Mouse (Mus musculus): ENCODE results near the gene Hyou1.

DNA sequence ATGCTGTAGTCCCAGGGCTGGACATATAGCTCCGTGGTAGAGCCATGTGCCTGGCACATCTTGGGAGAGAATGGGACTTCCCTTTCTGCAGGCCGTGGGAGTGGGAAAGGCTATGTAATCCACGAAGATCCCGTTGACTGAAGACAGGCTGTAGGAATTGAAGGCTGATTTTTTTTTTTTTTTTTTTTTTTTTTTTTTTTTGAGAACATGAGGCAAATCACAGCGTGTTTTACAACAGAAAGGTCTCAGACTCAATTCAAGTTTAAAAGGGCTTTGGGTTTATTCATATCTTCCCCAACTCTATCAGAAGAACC, 43.2 kb upstream of the Hyou1 start:
- no peak for TF ChIP-seq CHD2 (IDR thresholded peaks at IDR 0.05; ENCODE audit: low read depth, low read length)
- no peak for TF ChIP-seq ZC3H11A (IDR thresholded peaks at IDR 0.05; ENCODE audit: borderline replicate concordance, low read depth, low read length)
- TF ChIP-seq HCFC1 (IDR thresholded peaks at IDR 0.05; ENCODE audit: borderline replicate concordance, insufficient read depth, low read length): no peak
- TF ChIP-seq MAFK (IDR thresholded peaks at IDR 0.05; ENCODE audit: insufficient read depth, low read depth, low read length): no peak
